Mouse (Mus musculus) myocyte (in vitro differentiated cells): ENCODE results near the gene Tpm4. TPM values are rescaled to one million over a fixed set of nuclear protein-coding genes. Genes with fewer than 3 reads are reported as not detected.

Source experiments
- H3K27me3 ChIP-seq: one replicate; pipeline ENCODE4 v1.6.1; 2011; ENCODE audit not compliant: control insufficient read depth, insufficient read depth, insufficient read length
- H3K36me3 ChIP-seq: one replicate; pipeline ENCODE4 v1.6.1; 2011; ENCODE audit not compliant: control insufficient read depth, insufficient read depth
- H3K4me2 ChIP-seq: one replicate; pipeline ENCODE4 v1.6.1; 2011; ENCODE audit warnings: low read depth, control low read depth
- H3K4me3 ChIP-seq: one replicate; pipeline ENCODE4 v1.5.1; 2011; ENCODE audit warnings: mild to moderate bottlenecking, control low read depth, moderate library complexity
- H3K79me2 ChIP-seq: one replicate; pipeline ENCODE4 v1.6.1; 2011; ENCODE audit not compliant: control insufficient read depth, insufficient read depth
- H3ac ChIP-seq: one replicate; pipeline ENCODE4 v1.6.1; 2011; ENCODE audit not compliant: control insufficient read depth, insufficient read length
- CEBPB ChIP-seq: IDR thresholded peaks from 2 replicates; pipeline ENCODE4 v1.6.1; 2011; ENCODE audit warnings: mild to moderate bottlenecking, moderate library complexity; ENCODE audit not compliant: poor library complexity, insufficient read depth, severe bottlenecking
- E2F4 ChIP-seq: IDR thresholded peaks from one replicate; pipeline ENCODE4 v1.6.1; 2011; ENCODE audit warnings: mild to moderate bottlenecking, control low read depth, moderate library complexity; ENCODE audit not compliant: insufficient read depth
- MAX ChIP-seq: IDR thresholded peaks from one replicate; pipeline ENCODE4 v1.6.1; 2011; ENCODE audit warnings: low read depth, mild to moderate bottlenecking, control low read depth
- MYOD1 ChIP-seq, 3 experiments: IDR thresholded peaks; one replicate each; pipeline ENCODE4 v1.6.1; 2011; ENCODE audit warnings: control low read depth in 2 of 3, low read depth in 2 of 3, mild to moderate bottlenecking in 2 of 3, moderate library complexity in 1 of 3; ENCODE audit not compliant: insufficient read length in 2 of 3, control insufficient read depth in 1 of 3
- MYOG ChIP-seq, 3 experiments: IDR thresholded peaks; one replicate each; pipeline ENCODE4 v1.6.1; 2011; ENCODE audit warnings: control low read depth in 2 of 3, low read depth in 2 of 3, mild to moderate bottlenecking in 2 of 3; ENCODE audit not compliant: insufficient read length in 2 of 3, control insufficient read depth in 1 of 3, insufficient read depth in 1 of 3
- POLR2A ChIP-seq: IDR thresholded peaks from one replicate; pipeline ENCODE4 v1.6.1; 2011; ENCODE audit warnings: low read depth, mild to moderate bottlenecking, control low read depth, moderate library complexity; ENCODE audit not compliant: insufficient read length
- POLR2AphosphoS2 ChIP-seq: IDR thresholded peaks from one replicate; pipeline ENCODE4 v1.6.1; 2011; ENCODE audit warnings: low read depth, control low read depth; ENCODE audit not compliant: insufficient read length
- REST ChIP-seq: IDR thresholded peaks from one replicate; pipeline ENCODE4 v1.6.1; 2011; ENCODE audit warnings: mild to moderate bottlenecking, control low read depth, moderate library complexity; ENCODE audit not compliant: insufficient read depth, insufficient read length
- SRF ChIP-seq: IDR thresholded peaks from one replicate; pipeline ENCODE4 v1.6.1; 2011; ENCODE audit warnings: low read depth; ENCODE audit not compliant: control insufficient read depth, insufficient read length
- TCF12 ChIP-seq: IDR thresholded peaks from one replicate; pipeline ENCODE4 v1.6.1; 2011; ENCODE audit warnings: mild to moderate bottlenecking, control low read depth; ENCODE audit not compliant: poor library complexity, insufficient read depth, severe bottlenecking
- TCF3 ChIP-seq: IDR thresholded peaks from one replicate; pipeline ENCODE4 v1.6.1; 2011; ENCODE audit warnings: low read depth, control low read depth; ENCODE audit not compliant: insufficient read length
- USF1 ChIP-seq: IDR thresholded peaks from one replicate; pipeline ENCODE4 v1.6.1; 2011; ENCODE audit warnings: low read depth, mild to moderate bottlenecking, control low read depth, moderate library complexity
- polyA plus RNA-seq: library from polyadenylated mRNA; unstranded; fragments of >200 nt; fragmentation: generic; extraction: Trizol; gene quantifications from one replicate; pipeline ENCODE4 v1.2.1, GENCODE M21; 2012; ENCODE audit warnings: missing spikeins

Gene Tpm4
- polyA plus RNA-seq, 1 experiment = 205 TPM

DNA sequence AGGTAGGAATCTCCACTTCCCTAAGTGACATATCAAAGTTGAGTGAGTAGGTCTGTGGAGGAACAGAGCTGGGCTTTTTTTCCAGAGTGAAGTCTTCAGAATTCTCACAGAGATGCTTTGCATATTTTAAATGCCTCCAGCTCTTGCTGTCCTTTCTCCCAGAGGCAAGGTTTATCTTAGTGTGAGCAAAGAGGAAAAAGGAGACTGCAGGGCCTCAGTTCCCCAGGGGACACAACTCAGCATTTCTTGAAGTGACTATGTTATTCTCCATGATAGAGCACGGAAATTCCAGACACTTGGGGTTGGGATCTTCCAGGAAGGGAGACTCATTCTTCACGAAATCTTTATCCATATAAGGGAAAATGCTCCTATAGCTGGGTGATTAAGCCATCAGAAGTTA, 12.5 kb downstream of the Tpm4 start:
- Histone ChIP-seq H3K4me3 (no peak overlapping the region), H3K79me2 (peaks cover 9% of the 10 kb centered on the region), H3K36me3 (peaks cover 60% of the 10 kb centered on the region), H3K4me2 (no peak overlapping the region), H3ac (no peak overlapping the region), H3K27me3 (no peaks in the 10 kb centered on the region)
- no peak for TF ChIP-seq TCF12

- H3K27me3 ChIP-seq = no peaks in the 10 kb centered on the region
- no peak for TF ChIP-seq MYOD1 (IDR thresholded peaks at IDR 0.05; ENCODE audit: control insufficient read depth in 1 of 3, insufficient read length in 2 of 3, low read depth in 2 of 3)
- TF ChIP-seq REST = no peak
- TF ChIP-seq MAX = no peak
- TF ChIP-seq TCF12 = no peak
Observed at GRCm38 (mm10) chr8:72149056-72149455, 14.3 kb downstream of the Tpm4 start.

GRCm38 (mm10) chr8:72151418-72152078, 16.8 kb downstream of the Tpm4 start:
- Histone ChIP-seq H3ac (no peak overlapping the region), H3K36me3 (peaks cover 61% of the 10 kb centered on the region), H3K27me3 (no peaks in the 10 kb centered on the region), H3K4me2 (no peak overlapping the region), H3K4me3 (no peak overlapping the region), H3K79me2 (no peaks in the 10 kb centered on the region)
- TF ChIP-seq MYOG (IDR thresholded peaks at IDR 0.05; ENCODE audit: control insufficient read depth in 1 of 3, insufficient read depth in 1 of 3, insufficient read length in 2 of 3, low read depth in 2 of 3) (no peak), USF1 (no peak), POLR2AphosphoS2 (no peak), CEBPB (no peak), E2F4 (no peak), TCF3 (no peak), MYOD1 (IDR thresholded peaks at IDR 0.05; ENCODE audit: control insufficient read depth in 1 of 3, insufficient read length in 2 of 3, low read depth in 2 of 3) (no peak), SRF (no peak)

More at GRCm38 (mm10) chr8:72149056-72149455, 14.3 kb downstream of the Tpm4 start:
- Histone ChIP-seq H3K4me2 (no peak overlapping the region), H3K4me3 (no peak overlapping the region), H3K36me3 (peaks cover 64% of the 10 kb centered on the region), H3ac (no peak overlapping the region), H3K79me2 (no peaks in the 10 kb centered on the region)

- H3K4me3 ChIP-seq = no peak overlapping the region
- no peak overlapping the region for H3K4me2 ChIP-seq
- H3K36me3 ChIP-seq = peaks cover 49% of the 10 kb centered on the region
- TF ChIP-seq E2F4 (no peak), SRF (no peak), MAX (no peak), POLR2AphosphoS2 (no peak)
- H3K27me3 ChIP-seq = no peaks in the 10 kb centered on the region
- no peaks in the 10 kb centered on the region for H3K79me2 ChIP-seq
- no peak overlapping the region for H3ac ChIP-seq
Observed at GRCm38 (mm10) chr8:72153382-72153781, 18.6 kb downstream of the Tpm4 start.

DNA sequence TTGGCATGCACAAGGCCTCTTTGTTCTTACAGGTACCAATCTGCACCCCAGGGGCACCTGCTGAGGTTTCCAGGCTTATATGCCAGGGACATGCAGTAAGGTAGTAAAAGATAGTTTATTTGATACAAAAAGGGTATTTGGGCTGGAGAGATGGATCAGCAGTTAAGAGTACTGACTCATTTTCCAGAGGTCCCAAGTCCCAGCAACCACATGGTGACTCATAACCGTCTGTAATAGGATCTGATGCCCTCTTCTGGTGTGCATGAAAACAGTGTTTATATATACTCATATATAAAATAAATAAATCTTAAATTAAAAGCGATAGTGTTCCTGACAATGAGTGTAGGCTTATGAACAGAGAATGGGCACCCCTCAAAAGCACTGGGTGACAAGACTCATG, 23.3 kb downstream of the Tpm4 start:
- TF ChIP-seq MAX (no peak), MYOG (IDR thresholded peaks at IDR 0.05; ENCODE audit: control insufficient read depth in 1 of 3, insufficient read depth in 1 of 3, insufficient read length in 2 of 3, low read depth in 2 of 3) (no peak), E2F4 (no peak), REST (no peak), POLR2AphosphoS2 (no peak), USF1 (no peak), TCF12 (no peak), SRF (no peak), TCF3 (no peak), CEBPB (no peak), POLR2A (no peak), MYOD1 (IDR thresholded peaks at IDR 0.05; ENCODE audit: control insufficient read depth in 1 of 3, insufficient read length in 2 of 3, low read depth in 2 of 3) (no peak)
- H3K4me2 ChIP-seq = peak overlapping the region; percentile 36
- no peaks in the 10 kb centered on the region for H3K27me3 ChIP-seq
- H3K4me3 ChIP-seq = no peak overlapping the region
- H3ac ChIP-seq = no peak overlapping the region
- H3K36me3 ChIP-seq = peaks cover 15% of the 10 kb centered on the region
- H3K79me2 ChIP-seq = peaks cover 18% of the 10 kb centered on the region

DNA sequence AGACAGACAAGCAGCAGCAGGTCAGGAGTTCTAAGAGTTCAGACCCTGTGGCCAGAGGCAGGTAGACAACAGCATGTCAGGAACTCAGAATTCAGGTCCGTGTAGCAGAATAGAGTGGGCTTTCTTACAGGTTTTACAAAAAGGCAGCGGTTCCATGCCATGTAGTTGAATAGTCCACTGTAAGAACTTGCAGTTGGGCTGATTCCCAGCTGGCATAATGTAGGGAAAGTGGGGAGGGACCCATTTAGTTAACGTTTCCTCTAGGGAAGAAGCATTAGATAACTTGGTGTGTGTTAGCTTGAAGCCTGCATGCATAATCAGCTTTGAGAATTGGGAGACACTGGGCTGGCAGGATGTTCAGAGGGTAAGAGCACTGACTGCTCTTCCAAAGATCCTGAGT, 24.0 kb downstream of the Tpm4 start:
- Histone ChIP-seq H3K4me3 (no peak overlapping the region), H3K79me2 (peaks cover 25% of the 10 kb centered on the region), H3K36me3 (peaks cover 8% of the 10 kb centered on the region), H3K27me3 (no peaks in the 10 kb centered on the region), H3ac (no peak overlapping the region), H3K4me2 (peak overlapping the region; percentile 36)
- TF ChIP-seq MYOD1 (IDR thresholded peaks at IDR 0.05; ENCODE audit: control insufficient read depth in 1 of 3, insufficient read length in 2 of 3, low read depth in 2 of 3) (no peak), E2F4 (no peak), TCF12 (no peak), MAX (no peak), SRF (no peak), TCF3 (no peak), CEBPB (no peak), POLR2A (no peak), REST (no peak), USF1 (no peak), POLR2AphosphoS2 (no peak), MYOG (IDR thresholded peaks at IDR 0.05; ENCODE audit: control insufficient read depth in 1 of 3, insufficient read depth in 1 of 3, insufficient read length in 2 of 3, low read depth in 2 of 3) (no peak)
